Mouse (Mus musculus) gastrocnemius, adult 8-10 months (tissue): Measurements from ENCODE around the gene Tmprss9. TPM values are rescaled to one million over a fixed set of nuclear protein-coding genes. Genes with fewer than 3 reads are reported as not detected.

Source experiments
- DNase-seq, 2 experiments: peaks; one replicate each; pipeline ENCODE4 v3.0.0; 2022; ENCODE audit warnings: low spot score in 2 of 2
- total RNA-seq, 4 experiments: library from RNA; stranded (reverse); gene quantifications; 2 replicates each; pipeline ENCODE4 v1.2.4; 2022

The Tmprss9 gene
- total RNA-seq, 4 experiments from 2014 or later: 0.13 TPM; not detected in 3

GRCm38 (mm10) chr10:80913364-80914011 is 41.8 kb downstream of the Tmprss9 start:
- DNase-seq: no peak

DNA sequence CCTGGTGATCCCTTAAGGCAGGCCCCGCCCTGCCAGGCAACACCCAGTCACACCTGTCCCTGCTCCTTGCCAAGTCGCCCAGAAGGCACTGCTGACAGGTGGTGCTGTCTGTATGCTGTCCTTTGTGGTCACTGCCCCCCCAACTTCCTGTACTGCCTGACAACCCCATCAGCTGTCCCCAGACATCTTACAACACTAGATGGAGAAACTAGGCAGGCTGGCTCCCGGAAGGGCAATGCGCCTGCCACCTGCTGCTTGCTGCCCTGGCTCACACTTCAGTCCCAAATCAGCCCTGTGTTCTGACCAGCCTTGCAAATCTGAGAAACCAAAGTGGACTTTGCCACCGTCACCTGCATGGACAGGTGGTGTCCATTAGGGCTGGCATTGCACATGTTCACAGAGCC is 42.6 kb downstream of the Tmprss9 start:
- peak in 1 of 2 experiments; percentile 56 for DNase-seq

DNA sequence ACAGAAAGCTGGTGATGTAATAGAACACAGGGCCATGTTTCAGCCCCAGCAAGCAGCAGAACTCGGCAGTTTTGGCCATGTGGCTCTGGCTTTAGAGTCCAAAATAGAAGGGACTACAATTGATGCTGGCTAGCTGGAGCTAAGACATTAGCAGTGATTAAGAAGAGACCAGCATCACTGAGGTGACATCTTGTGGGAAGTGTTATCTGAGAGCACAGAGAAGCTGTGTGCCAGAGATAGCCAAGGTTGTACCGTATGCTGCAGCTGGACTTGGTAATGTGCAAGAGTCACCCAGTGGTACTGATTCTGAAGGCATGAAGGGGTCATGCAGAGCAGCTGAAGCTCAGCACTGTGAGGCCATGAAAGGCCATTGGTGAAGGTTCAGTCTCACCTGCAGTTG is 43.6 kb downstream of the Tmprss9 start:
- DNase-seq: no peak

- no peak for DNase-seq
Observed at GRCm38 (mm10) chr10:80915736-80916135, 44.1 kb downstream of the Tmprss9 start.

DNA sequence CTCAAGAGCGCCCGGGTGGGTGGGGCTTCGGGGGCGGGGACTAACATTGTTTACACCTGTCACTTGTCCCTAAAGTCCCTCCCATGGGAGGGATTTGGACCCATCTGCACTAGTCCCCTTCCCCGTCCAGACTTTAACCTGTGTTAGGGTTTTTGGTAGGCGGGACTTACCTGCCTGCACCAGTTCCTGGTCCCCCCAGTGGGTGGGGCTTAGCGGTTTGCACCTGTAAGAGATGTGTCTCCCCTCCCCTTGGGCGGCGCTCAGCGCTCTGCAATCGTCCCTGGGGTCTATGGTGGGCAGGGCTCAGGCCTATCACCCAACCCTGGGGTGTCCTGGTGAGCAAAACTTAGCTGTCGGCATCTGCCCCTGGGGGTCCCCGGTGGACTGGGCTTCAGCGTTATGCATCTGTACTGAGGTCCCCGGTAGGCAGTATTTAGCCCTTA is 45.7 kb downstream of the Tmprss9 start:
- DNase-seq: no peak

GRCm38 (mm10) chr10:80917779-80918434 is 46.3 kb downstream of the Tmprss9 start, which contains the start of gene Lmnb2:
Gene Lmnb2 (minus strand): TSS chr10:80918245.
- peak in 1 of 2 experiments; percentile 60 for DNase-seq

- DNase-seq: no peak
Observed at GRCm38 (mm10) chr10:80921923-80922322, 50.3 kb downstream of the Tmprss9 start.

GRCm38 (mm10) chr10:80925472-80925871 is 53.8 kb downstream of the Tmprss9 start:
- no peak for DNase-seq

DNA sequence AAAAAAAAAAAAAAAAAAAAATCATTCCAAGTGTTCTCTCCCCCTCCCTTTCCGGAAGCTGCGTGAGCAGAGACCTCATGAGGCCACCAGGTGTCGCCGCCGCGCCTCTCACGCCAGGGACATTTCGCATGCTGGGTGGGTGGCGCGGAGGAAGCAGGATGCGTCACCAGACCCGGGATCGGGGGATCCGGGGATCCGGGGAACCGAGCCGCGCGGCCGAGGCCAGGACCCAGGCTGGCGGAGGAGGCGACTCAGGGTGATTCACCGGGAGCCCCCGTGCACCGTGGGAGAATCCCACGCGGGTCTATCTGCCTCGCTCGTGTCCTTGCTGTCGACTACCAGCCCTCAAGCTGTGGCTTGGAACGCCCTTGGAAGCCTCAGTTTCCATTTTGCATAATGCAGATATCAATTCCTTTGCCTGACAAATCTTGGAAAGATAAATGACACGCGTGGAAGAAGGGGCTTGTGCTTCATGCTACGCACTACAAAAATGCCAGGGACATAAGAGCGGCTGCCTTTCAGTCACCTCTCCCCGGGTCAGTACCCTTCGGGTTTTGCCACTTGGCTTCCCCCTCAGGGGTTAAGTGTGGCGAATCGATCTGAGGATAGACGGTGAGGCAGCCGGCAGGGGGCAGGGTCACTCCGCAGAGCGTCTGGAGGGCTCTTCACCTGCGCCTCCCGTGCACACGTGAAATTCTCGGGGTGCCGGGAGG is 57.1 kb downstream of the Tmprss9 start:
- peak; percentile 83 to 88 for DNase-seq

- peak; percentile 95 to 98 for DNase-seq
Observed at GRCm38 (mm10) chr10:80929299-80930226, 57.9 kb downstream of the Tmprss9 start, which contains the start of gene Gadd45b. Gene Gadd45b (plus strand): TSS chr10:80930073.

GRCm38 (mm10) chr10:80930361-80931152 is 58.9 kb downstream of the Tmprss9 start:
- peak in 1 of 2 experiments; percentile 65 for DNase-seq

- peak; percentile 59 to 83 for DNase-seq
Observed at GRCm38 (mm10) chr10:80931153-80931671, 59.6 kb downstream of the Tmprss9 start.

- DNase-seq: no peak
Observed at GRCm38 (mm10) chr10:80931695-80932094, 60.0 kb downstream of the Tmprss9 start.

- DNase-seq: peak in 1 of 2 experiments; percentile 39
Observed at GRCm38 (mm10) chr10:80932206-80932605, 60.6 kb downstream of the Tmprss9 start.

GRCm38 (mm10) chr10:80932700-80933420 is 61.2 kb downstream of the Tmprss9 start:
- DNase-seq: no peak

DNA sequence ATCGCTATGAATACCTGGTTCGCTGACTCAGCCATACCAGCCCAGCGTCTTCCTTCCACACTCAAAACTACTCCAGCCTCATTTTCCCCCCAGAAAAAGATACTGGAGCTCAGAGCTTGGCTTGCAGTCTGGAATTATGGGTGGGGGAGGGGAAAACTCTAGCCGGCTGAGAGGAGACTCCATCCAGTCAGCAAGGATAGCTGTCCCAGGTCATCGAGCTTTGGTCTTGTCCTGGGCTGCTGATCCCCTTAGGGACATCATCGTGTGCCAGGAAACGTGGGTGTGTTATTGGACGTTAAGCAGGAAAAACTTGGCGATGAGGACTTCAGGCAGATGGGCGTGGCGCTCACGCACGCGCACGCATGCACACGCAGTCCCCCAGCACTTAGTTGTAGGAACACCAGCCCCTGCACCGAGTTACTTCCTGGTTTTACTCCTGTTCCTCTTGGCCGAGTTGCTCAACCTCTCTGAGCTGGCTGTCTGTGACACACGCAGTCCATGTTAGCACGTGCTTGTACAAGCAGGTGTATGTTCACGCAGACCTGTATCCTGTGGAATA is 61.9 kb downstream of the Tmprss9 start:
- peak in 1 of 2 experiments; percentile 48 for DNase-seq

DNA sequence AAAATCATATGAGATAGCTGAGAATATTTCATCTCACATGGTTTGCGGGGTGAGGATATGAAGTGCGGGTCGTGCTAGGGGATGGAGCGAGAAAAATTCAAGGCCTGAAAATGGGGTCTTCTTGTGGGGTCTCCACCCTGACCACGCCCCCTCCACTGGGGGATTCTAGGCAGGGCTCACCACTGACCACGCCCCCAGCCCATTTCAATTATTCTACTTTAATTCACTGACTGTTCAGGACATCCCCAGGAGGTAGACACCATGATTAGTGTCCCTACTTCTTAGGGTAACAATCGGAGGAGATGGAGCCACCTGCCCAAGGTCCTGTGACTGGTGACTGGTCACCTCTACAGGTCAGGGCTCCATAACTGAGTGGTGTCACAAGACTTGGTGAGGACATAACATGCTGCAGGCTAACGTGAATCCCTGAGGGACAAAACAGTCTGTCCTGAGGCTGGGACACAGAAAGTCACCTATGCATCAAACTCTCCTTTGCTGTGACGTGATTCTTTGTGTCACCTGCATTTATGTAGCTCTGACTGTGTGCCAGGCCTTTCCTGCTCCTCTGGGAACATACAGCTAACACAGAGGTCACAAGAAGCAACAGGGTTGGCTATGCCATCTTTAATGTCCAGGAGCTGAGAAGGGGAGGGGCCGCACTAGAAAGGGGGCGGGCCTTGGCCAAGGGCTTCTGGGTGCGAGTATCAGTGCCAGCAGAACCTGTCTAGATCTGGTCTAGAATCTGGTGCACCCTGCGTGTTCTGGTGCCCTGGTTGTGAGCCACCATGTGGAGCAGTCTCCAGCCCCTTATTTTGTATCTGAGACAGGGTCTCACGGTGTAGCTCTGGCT is 62.7 kb downstream of the Tmprss9 start:
- DNase-seq: no peak

DNA sequence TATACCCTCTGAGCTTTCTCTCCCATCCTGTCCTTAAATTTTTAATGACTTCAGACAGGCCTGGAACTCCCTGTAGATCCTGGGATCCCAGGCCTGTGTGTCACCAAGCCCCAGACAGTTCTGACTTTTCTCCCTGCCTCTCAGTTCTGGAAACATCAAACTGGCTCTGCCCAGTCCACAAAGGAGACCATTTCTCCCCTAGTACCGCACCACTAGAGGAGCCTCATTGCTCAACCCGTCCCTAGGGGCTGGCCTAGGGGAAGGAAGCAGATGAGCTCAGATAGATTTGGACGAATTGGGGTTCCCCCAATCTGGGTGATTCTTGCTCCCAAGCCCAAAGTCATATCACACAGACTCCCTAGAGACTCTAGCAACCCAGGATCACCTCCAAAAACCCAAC is 63.6 kb downstream of the Tmprss9 start:
- DNase-seq: no peak
